Mouse (Mus musculus): ENCODE data around the gene Sptan1. TPM values are rescaled to one million over a fixed set of nuclear protein-coding genes. Genes with fewer than 3 reads are reported as not detected.

The Sptan1 gene
- polyA plus RNA-seq, 1 experiment from 2014 or later = 98.4 TPM

DNA sequence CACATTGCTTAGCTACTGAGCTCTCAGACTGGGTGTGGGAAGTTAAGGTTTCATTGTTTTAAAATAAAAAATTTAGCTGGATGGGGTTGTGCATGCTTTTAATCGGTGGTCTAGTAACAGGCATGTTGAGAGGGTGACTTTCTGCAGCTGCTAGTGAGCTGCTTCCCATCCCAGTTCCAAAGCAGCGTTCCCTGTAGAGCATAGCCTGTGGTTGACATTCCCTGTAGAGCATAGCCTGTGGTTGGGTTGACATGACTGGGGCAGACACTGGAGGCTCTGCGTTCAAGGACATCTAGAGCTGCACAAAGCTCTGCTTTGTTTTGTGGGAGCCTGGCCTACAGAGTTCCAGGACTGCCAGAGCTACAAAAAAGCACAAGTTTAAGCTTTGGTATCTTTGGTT is 107.9 kb downstream of the Sptan1 start:
- peaks cover 6% of the 10 kb centered on the region for H3K4me1 ChIP-seq (replicated peaks; ENCODE audit: control insufficient read depth, insufficient read depth, low read length)
- peaks cover 22% of the 10 kb centered on the region for H3K36me3 ChIP-seq (ENCODE audit: control insufficient read depth, insufficient read depth, low read length)
- no peak for ATAC-seq (ENCODE audit: low read depth)
- H3K4me2 ChIP-seq (ENCODE audit: low read depth, low read length) = no peak overlapping the region
- 79% methylated on average over 3 of the region's 3 CpGs for WGBS
- no peak overlapping the region for H3K4me3 ChIP-seq (ENCODE audit: low read length)
- no peak overlapping the region for H3K9ac ChIP-seq (ENCODE audit: low read length)
- no peaks in the 10 kb centered on the region for H3K27me3 ChIP-seq (ENCODE audit: control insufficient read depth, insufficient read depth, low read depth, low read length)
- no peaks in the 10 kb centered on the region for H3K9me3 ChIP-seq (ENCODE audit: control insufficient read depth, low read length)
- H3K27ac ChIP-seq (ENCODE audit: low read length) = no peak overlapping the region

DNA sequence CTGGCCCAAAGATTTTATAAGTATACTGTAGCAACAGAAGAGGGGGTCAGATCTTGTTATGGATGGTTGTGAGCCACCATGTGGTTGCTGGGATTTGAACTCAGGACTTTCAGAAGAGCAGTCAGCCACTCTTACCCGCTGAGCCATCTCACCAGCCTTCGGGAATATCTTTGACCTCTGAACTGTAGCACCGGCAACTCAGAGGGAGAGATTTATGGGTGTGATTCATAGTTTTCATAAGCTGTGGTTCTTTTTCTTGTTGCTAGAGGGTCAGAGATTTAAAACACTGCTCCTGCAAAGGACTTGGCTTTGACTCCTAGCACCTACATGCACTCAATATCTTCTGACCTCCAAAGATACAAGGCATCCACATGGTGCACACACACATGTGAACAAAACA is 110.3 kb downstream of the Sptan1 start:
- no peak for ATAC-seq (ENCODE audit: low read depth)
- H3K4me3 ChIP-seq (ENCODE audit: low read length) = no peak overlapping the region
- WGBS = 61% methylated on average over 3 of the region's 3 CpGs
- H3K9me3 ChIP-seq (ENCODE audit: control insufficient read depth, low read length) = no peaks in the 10 kb centered on the region
- no peak overlapping the region for H3K4me2 ChIP-seq (ENCODE audit: low read depth, low read length)
- H3K4me1 ChIP-seq (replicated peaks; ENCODE audit: control insufficient read depth, insufficient read depth, low read length) = peaks cover 6% of the 10 kb centered on the region; the same call in 1 of the 2 replicates
- no peak overlapping the region for H3K9ac ChIP-seq (ENCODE audit: low read length)
- H3K27me3 ChIP-seq (ENCODE audit: control insufficient read depth, insufficient read depth, low read depth, low read length) = no peaks in the 10 kb centered on the region
- H3K36me3 ChIP-seq (ENCODE audit: control insufficient read depth, insufficient read depth, low read length) = peaks cover 9% of the 10 kb centered on the region
- no peak overlapping the region for H3K27ac ChIP-seq (ENCODE audit: low read length)

- ATAC-seq (ENCODE audit: low read depth) = no peak
Measured at GRCm38 (mm10) chr2:30076439-30076838, 111.1 kb downstream of the Sptan1 start.

DNA sequence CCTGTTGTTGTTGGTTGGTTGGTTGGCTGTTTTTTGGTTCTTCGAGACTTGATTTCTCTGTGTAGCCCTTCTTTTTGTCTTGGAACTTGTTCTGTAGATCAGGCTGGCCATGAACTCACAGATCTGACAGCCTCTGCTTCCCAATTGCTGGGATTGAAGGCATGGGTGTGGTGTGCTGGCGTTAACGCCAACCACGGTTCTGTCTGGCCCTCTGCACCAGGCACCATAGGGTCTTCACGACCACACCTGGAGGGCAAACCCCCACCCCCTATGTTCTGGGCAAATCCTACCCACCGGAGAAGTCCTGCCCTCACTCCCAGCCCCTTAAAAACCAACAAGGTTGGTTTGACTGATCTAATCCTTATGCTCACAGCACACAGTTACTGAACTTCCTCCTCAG is 111.6 kb downstream of the Sptan1 start:
- H3K4me3 ChIP-seq (ENCODE audit: low read length) = peak overlapping the region; percentile 72
- peak overlapping the region; percentile 92 for H3K4me2 ChIP-seq (ENCODE audit: low read depth, low read length)
- ATAC-seq (ENCODE audit: low read depth) = no peak; the same call in 1 of the 2 replicates
- 61% methylated on average over 6 of the region's 6 CpGs for WGBS
- peak overlapping the region; percentile 47; the same call in 1 of the 2 replicates for H3K9ac ChIP-seq (ENCODE audit: low read length)
- no peaks in the 10 kb centered on the region for H3K9me3 ChIP-seq (ENCODE audit: control insufficient read depth, low read length)
- peak overlapping the region; percentile 96; the same call in 1 of the 2 replicates for H3K27ac ChIP-seq (ENCODE audit: low read length)
- H3K4me1 ChIP-seq (replicated peaks; ENCODE audit: control insufficient read depth, insufficient read depth, low read length) = peaks cover 6% of the 10 kb centered on the region; the same call in 1 of the 2 replicates
- H3K27me3 ChIP-seq (ENCODE audit: control insufficient read depth, insufficient read depth, low read depth, low read length) = no peaks in the 10 kb centered on the region
- H3K36me3 ChIP-seq (ENCODE audit: control insufficient read depth, insufficient read depth, low read length) = peaks cover 5% of the 10 kb centered on the region; the same call in 1 of the 2 replicates

More at GRCm38 (mm10) chr2:30076439-30076838, 111.1 kb downstream of the Sptan1 start:
- no peak overlapping the region for H3K4me3 ChIP-seq (ENCODE audit: low read length)
- H3K9me3 ChIP-seq (ENCODE audit: control insufficient read depth, low read length) = no peaks in the 10 kb centered on the region
- no peak overlapping the region for H3K9ac ChIP-seq (ENCODE audit: low read length)
- peaks cover 8% of the 10 kb centered on the region; the same call in 1 of the 2 replicates for H3K36me3 ChIP-seq (ENCODE audit: control insufficient read depth, insufficient read depth, low read length)
- H3K27me3 ChIP-seq (ENCODE audit: control insufficient read depth, insufficient read depth, low read depth, low read length) = no peaks in the 10 kb centered on the region
- H3K27ac ChIP-seq (ENCODE audit: low read length) = no peak overlapping the region
- H3K4me1 ChIP-seq (replicated peaks; ENCODE audit: control insufficient read depth, insufficient read depth, low read length) = peaks cover 6% of the 10 kb centered on the region; the same call in 1 of the 2 replicates
- H3K4me2 ChIP-seq (ENCODE audit: low read depth, low read length) = no peak overlapping the region
- 89% methylated on average over 8 of the region's 9 CpGs for WGBS

- WGBS = under 1% methylated on average over 53 of the region's 53 CpGs
Measured at GRCm38 (mm10) chr2:30077502-30078348, 112.4 kb downstream of the Sptan1 start, which contains the start of gene Pkn3. Gene Pkn3 (plus strand): TSS chr2:30077684.

GRCm38 (mm10) chr2:30078349-30078712 is 113.0 kb downstream of the Sptan1 start:
- ATAC-seq (ENCODE audit: low read depth) = peak; percentile 43
- no peaks in the 10 kb centered on the region for H3K9me3 ChIP-seq (ENCODE audit: control insufficient read depth, low read length)
- H3K36me3 ChIP-seq (ENCODE audit: control insufficient read depth, insufficient read depth, low read length) = no peaks in the 10 kb centered on the region
- H3K4me3 ChIP-seq (ENCODE audit: low read length) = peak overlapping the region; percentile 72
- H3K4me2 ChIP-seq (ENCODE audit: low read depth, low read length) = peak overlapping the region; percentile 92
- peaks cover 6% of the 10 kb centered on the region; the same call in 1 of the 2 replicates for H3K4me1 ChIP-seq (replicated peaks; ENCODE audit: control insufficient read depth, insufficient read depth, low read length)
- 8% methylated on average over 10 of the region's 10 CpGs for WGBS
- no peaks in the 10 kb centered on the region for H3K27me3 ChIP-seq (ENCODE audit: control insufficient read depth, insufficient read depth, low read depth, low read length)
- H3K27ac ChIP-seq (ENCODE audit: low read length) = peak overlapping the region; percentile 96
- H3K9ac ChIP-seq (ENCODE audit: low read length) = peak overlapping the region; percentile 81

More at GRCm38 (mm10) chr2:30077502-30078348, 112.4 kb downstream of the Sptan1 start, which contains the start of gene Pkn3:
- Histone ChIP-seq H3K9me3 (ENCODE audit: control insufficient read depth, low read length) (no peaks in the 10 kb centered on the region), H3K9ac (ENCODE audit: low read length) (peak within 1 kb of the TSS; percentile 81), H3K27me3 (ENCODE audit: control insufficient read depth, insufficient read depth, low read depth, low read length) (no peaks in the 10 kb centered on the region), H3K4me1 (replicated peaks; ENCODE audit: control insufficient read depth, insufficient read depth, low read length) (peaks cover 6% of the 10 kb centered on the region; the same call in 1 of the 2 replicates), H3K36me3 (ENCODE audit: control insufficient read depth, insufficient read depth, low read length) (peaks cover under 1% of the 10 kb centered on the region; the same call in 1 of the 2 replicates), H3K27ac (ENCODE audit: low read length) (peak within 1 kb of the TSS; percentile 96), H3K4me2 (ENCODE audit: low read depth, low read length) (peak within 1 kb of the TSS; percentile 92), H3K4me3 (ENCODE audit: low read length) (peak within 1 kb of the TSS; percentile 72)
- peak; percentile 86 for ATAC-seq (ENCODE audit: low read depth)

GRCm38 (mm10) chr2:30078760-30079159 is 113.4 kb downstream of the Sptan1 start:
- H3K9ac ChIP-seq (ENCODE audit: low read length) = peak overlapping the region; percentile 81
- H3K4me3 ChIP-seq (ENCODE audit: low read length) = 0 out of 2 replicates have a peak overlapping the region, but pooled peaks have one; percentile 72
- H3K36me3 ChIP-seq (ENCODE audit: control insufficient read depth, insufficient read depth, low read length) = no peaks in the 10 kb centered on the region
- H3K27me3 ChIP-seq (ENCODE audit: control insufficient read depth, insufficient read depth, low read depth, low read length) = no peaks in the 10 kb centered on the region
- no peak for ATAC-seq (ENCODE audit: low read depth)
- no peaks in the 10 kb centered on the region for H3K9me3 ChIP-seq (ENCODE audit: control insufficient read depth, low read length)
- H3K4me1 ChIP-seq (replicated peaks; ENCODE audit: control insufficient read depth, insufficient read depth, low read length) = peaks cover 6% of the 10 kb centered on the region; the same call in 1 of the 2 replicates
- H3K4me2 ChIP-seq (ENCODE audit: low read depth, low read length) = peak overlapping the region; percentile 92
- 60% methylated on average over 4 of the region's 4 CpGs for WGBS
- peak overlapping the region; percentile 96 for H3K27ac ChIP-seq (ENCODE audit: low read length)

DNA sequence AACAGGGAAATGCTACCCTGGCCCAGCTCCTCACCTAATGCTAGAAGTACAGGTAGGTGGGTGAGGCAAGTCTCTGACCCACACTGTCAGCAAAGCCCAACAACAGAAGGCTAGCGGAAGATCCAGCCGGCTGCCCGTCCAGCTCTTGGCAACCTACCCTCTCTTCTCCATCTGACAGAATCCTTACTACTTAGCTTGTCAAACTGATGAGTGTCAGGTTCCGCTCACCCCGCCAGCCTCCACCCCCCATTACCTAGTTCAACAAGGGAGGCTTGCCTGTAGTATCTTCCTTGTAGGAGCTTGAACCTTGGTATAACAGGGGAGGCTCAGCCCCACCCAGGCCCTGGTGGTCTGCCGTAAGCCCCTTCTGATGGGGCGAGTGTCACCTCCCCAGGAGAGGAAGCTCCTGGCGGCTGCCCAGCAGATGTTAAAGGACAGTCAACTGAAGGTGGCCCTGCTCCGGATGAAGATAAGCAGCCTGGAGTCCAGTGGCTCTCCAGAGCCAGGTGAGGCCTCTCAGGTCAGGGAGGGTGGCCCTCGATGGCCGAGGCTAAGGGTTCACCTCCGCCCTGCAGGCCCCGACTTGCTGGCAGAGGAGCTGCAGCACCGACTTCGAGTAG is 114.9 kb downstream of the Sptan1 start:
- Histone ChIP-seq H3K4me1 (replicated peaks; ENCODE audit: control insufficient read depth, insufficient read depth, low read length) (peaks cover 6% of the 10 kb centered on the region; the same call in 1 of the 2 replicates), H3K4me2 (ENCODE audit: low read depth, low read length) (no peak overlapping the region), H3K27me3 (ENCODE audit: control insufficient read depth, insufficient read depth, low read depth, low read length) (no peaks in the 10 kb centered on the region), H3K9me3 (ENCODE audit: control insufficient read depth, low read length) (no peaks in the 10 kb centered on the region), H3K9ac (ENCODE audit: low read length) (no peak overlapping the region), H3K36me3 (ENCODE audit: control insufficient read depth, insufficient read depth, low read length) (no peaks in the 10 kb centered on the region), H3K4me3 (ENCODE audit: low read length) (no peak overlapping the region), H3K27ac (ENCODE audit: low read length) (no peak overlapping the region)
- 78% methylated on average over 15 of the region's 15 CpGs for WGBS
- no peak for ATAC-seq (ENCODE audit: low read depth)
